Mouse (Mus musculus) midbrain, embryonic 12.5 days (tissue): ENCODE data around the gene Farp2. TPM values are rescaled to one million over a fixed set of nuclear protein-coding genes. Genes with fewer than 3 reads are reported as not detected.
A peak's percentile ranks its signal among the peaks of the same experiment; 100 is the strongest.
"Not testable (repeated sequence)": the region's sequence is repeated elsewhere in the genome, so short reads cannot be mapped to it uniquely, and the experiment has no call there.

Source experiments
- ATAC-seq: fragments of 200-750 bp; cut with Nextera tagmentation; 2 replicates; pipeline ENCODE4 v1.8.0; 2017; ENCODE audit warnings: low read depth, moderate TSS enrichment, moderate library complexity; ENCODE audit not compliant: low FRiP score
- H3K27ac ChIP-seq: fragments of 300-500 bp; sonication (generic); replicated peaks from 2 replicates; pipeline ENCODE4 v1.5.1; 2016; ENCODE audit warnings: mild to moderate bottlenecking
- H3K27me3 ChIP-seq: fragments of 300-500 bp; sonication (generic); 2 replicates; pipeline ENCODE4 v1.6.1; 2016; ENCODE audit warnings: mild to moderate bottlenecking
- H3K36me3 ChIP-seq: fragments of 300-500 bp; sonication (generic); 2 replicates; pipeline ENCODE4 v1.6.1; 2016
- H3K4me1 ChIP-seq: fragments of 300-500 bp; sonication (generic); 2 replicates; pipeline ENCODE4 v1.6.1; 2016
- H3K4me2 ChIP-seq: fragments of 300-500 bp; sonication (generic); replicated peaks from 2 replicates; pipeline ENCODE4 v1.6.1; 2016; ENCODE audit warnings: mild to moderate bottlenecking, moderate library complexity
- H3K4me3 ChIP-seq: fragments of 300-500 bp; sonication (generic); 2 replicates; pipeline ENCODE4 v1.5.1; 2016; ENCODE audit warnings: mild to moderate bottlenecking
- H3K9ac ChIP-seq: fragments of 300-500 bp; sonication (generic); replicated peaks from 2 replicates; pipeline ENCODE4 v1.6.1; 2016; ENCODE audit warnings: mild to moderate bottlenecking, moderate library complexity
- H3K9me3 ChIP-seq: fragments of 300-500 bp; sonication (generic); 2 replicates; pipeline ENCODE4 v1.6.1; 2016; ENCODE audit warnings: mild to moderate bottlenecking
- WGBS: fragments of 180-500 bp; shearing (Covaris S2); methylation state at CpG from one replicate; pipeline ENCODE4 v1.1.7; 2016; 5-methylcytosine and 5-hydroxymethylcytosine counted together
- polyA plus RNA-seq: library from polyadenylated mRNA; unstranded; fragments of >200 nt; fragmentation: Nextera tagmentation; extraction: Ambion mirVana; gene quantifications from 2 replicates; pipeline ENCODE4 v1.2.1, GENCODE M21; 2016

Farp2 gene
- polyA plus RNA-seq, 1 experiment from 2014 or later = 5.5 TPM

DNA sequence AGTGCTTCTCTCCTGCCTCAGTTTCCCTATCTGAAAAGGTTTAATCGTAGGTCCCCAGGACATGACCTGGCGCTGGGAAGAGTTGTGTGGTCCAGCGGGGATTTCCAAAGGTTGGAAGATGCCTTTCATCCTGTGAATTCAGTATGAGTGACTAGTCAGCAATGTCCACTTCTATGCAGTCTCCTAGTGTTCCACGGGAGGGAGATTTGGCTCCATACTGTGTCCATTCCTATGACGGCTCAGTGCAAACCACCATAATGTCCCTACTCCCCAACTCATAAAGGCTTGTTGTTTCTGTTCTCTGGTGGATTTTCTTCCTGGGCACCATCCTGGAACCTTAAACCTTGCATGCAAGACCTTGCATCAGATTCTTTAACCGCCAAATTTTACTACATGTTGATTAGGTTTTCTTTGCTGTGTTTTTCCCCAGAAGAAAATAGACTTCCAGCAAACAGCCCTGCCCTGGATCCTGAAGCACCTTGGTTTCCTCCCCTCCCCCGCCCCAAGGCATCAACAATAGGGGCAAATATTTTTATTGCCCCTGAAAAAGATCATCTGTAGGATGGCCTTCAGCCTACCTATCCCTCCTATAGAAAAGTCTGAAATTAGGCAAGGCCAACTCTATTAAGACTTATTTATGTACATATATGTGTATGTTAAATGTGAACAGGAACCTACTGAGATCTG lies 124.5 kb downstream of the Farp2 start:
- WGBS = 37% methylated on average over 7 of the region's 7 CpGs
- Histone ChIP-seq H3K36me3 (peaks cover 2% of the 10 kb centered on the region; the same call in 1 of the 2 replicates), H3K27ac (peak overlapping the region; percentile 81), H3K9me3 (no peaks in the 10 kb centered on the region), H3K4me1 (peaks cover 25% of the 10 kb centered on the region), H3K4me2 (peak overlapping the region; percentile 85), H3K4me3 (peak overlapping the region; percentile 73), H3K9ac (peak overlapping the region; percentile 51), H3K27me3 (no peaks in the 10 kb centered on the region)
- peak; percentile 7; the same call in 1 of the 2 replicates for ATAC-seq

GRCm38 (mm10) chr1:93641978-93642377 lies 130.1 kb downstream of the Farp2 start:
- 93% methylated on average over 2 of the region's 2 CpGs for WGBS
- no peak overlapping the region for H3K9ac ChIP-seq
- H3K27ac ChIP-seq = no peak overlapping the region
- H3K4me1 ChIP-seq = no peaks in the 10 kb centered on the region
- no peak overlapping the region for H3K4me3 ChIP-seq
- no peaks in the 10 kb centered on the region for H3K27me3 ChIP-seq
- H3K9me3 ChIP-seq = peaks cover 2% of the 10 kb centered on the region; the same call in 1 of the 2 replicates
- no peaks in the 10 kb centered on the region for H3K36me3 ChIP-seq
- H3K4me2 ChIP-seq = no peak overlapping the region
- ATAC-seq = no peak

GRCm38 (mm10) chr1:93642692-93643091 lies 130.8 kb downstream of the Farp2 start:
- Histone ChIP-seq H3K9me3 (peaks cover 2% of the 10 kb centered on the region; the same call in 1 of the 2 replicates), H3K4me2 (no peak overlapping the region), H3K27me3 (no peaks in the 10 kb centered on the region), H3K4me1 (no peaks in the 10 kb centered on the region), H3K4me3 (no peak overlapping the region), H3K27ac (no peak overlapping the region), H3K9ac (no peak overlapping the region), H3K36me3 (no peaks in the 10 kb centered on the region)
- 83% methylated on average over 2 of the region's 2 CpGs for WGBS
- ATAC-seq = no peak

DNA sequence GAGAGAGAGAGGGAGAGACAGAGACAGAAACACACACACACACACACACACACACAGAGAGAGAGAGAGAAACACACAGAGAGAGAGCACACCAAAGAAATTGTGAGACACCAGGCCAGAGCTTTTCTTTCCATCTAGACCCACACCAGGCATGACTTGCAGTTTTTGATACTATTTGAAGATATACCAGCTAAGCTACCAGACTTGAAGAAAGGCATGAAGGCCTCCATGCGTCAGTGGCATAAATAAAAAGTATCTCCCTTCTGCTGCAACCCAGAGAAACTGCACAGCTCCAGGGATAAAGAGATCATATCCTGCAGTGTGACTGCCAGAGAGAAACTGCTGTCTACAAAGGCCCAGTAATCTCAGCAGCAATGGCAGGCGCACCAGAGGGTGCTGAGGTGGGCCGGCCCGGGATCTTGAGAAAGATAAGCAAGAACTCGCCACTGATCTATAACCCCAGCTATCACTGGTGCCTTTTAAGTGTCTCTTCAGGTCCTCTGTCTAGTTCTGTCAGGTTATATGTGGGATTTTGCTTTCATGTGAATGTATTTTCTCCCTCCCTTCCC lies 137.8 kb downstream of the Farp2 start:
- Histone ChIP-seq H3K27me3 (no peaks in the 10 kb centered on the region), H3K4me3 (no peak overlapping the region), H3K4me1 (no peaks in the 10 kb centered on the region), H3K9me3 (peaks cover 2% of the 10 kb centered on the region; the same call in 1 of the 2 replicates), H3K4me2 (no peak overlapping the region), H3K27ac (no peak overlapping the region), H3K36me3 (no peaks in the 10 kb centered on the region), H3K9ac (no peak overlapping the region)
- WGBS = 81% methylated on average over 5 of the region's 5 CpGs
- ATAC-seq = no peak

DNA sequence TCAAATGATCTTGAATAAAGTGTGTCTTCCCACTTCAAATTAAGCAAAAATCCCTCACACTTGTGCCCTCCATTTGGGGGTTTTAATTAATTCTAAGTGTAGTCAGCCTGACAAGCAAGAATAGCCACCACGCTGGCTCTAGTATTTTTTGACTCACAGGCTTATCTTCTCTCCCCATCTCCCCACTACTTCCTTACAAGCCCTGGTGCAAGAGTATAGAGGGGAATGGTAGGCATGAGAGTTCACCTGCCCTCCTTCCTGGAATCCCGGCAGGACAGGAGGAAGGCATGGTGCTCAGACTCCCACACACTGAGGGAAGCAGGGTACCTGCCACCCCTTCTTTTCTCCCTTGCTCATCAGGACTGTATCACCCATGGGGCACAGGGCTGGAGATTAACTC lies 142.4 kb downstream of the Farp2 start:
- no peaks in the 10 kb centered on the region for H3K4me1 ChIP-seq

DNA sequence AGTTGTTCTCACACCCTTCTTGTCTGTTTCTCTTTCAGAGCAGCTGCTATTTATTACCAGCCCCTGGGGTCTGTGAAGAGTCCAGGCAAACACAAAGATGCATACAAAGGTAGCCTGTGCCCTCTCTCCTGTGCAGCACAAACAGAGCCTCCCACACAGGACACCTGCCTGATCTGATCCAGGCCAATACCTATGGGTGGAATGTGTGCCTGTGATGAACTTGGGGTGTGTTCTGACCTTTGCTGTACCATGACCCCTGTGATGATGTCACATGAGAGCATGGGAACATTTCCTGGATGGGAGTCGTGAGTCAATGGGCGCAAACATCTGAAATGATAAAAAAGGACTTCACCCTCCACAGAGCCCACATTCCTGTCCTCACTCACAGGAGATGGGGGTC lies 142.9 kb downstream of the Farp2 start:
- no peak overlapping the region for H3K27ac ChIP-seq
- no peaks in the 10 kb centered on the region for H3K27me3 ChIP-seq
- H3K4me3 ChIP-seq = no peak overlapping the region
- no peak for ATAC-seq
- H3K4me2 ChIP-seq = no peak overlapping the region
- no peaks in the 10 kb centered on the region for H3K4me1 ChIP-seq
- H3K9ac ChIP-seq = no peak overlapping the region
- H3K9me3 ChIP-seq = no peaks in the 10 kb centered on the region
- no peaks in the 10 kb centered on the region for H3K36me3 ChIP-seq
- 89% methylated on average over 2 of the region's 2 CpGs for WGBS

More for the DNA sequence above, 142.4 kb downstream of the Farp2 start:
- Histone ChIP-seq H3K4me2 (no peak overlapping the region), H3K4me3 (no peak overlapping the region), H3K27me3 (no peaks in the 10 kb centered on the region), H3K9me3 (no peaks in the 10 kb centered on the region), H3K36me3 (no peaks in the 10 kb centered on the region), H3K27ac (no peak overlapping the region), H3K9ac (no peak overlapping the region)
- WGBS = 63% methylated on average over 2 of the region's 2 CpGs
- ATAC-seq = no peak

GRCm38 (mm10) chr1:93656325-93657024 lies 144.6 kb downstream of the Farp2 start:
- Histone ChIP-seq H3K4me2 (no peak overlapping the region), H3K4me1 (no peaks in the 10 kb centered on the region), H3K4me3 (no peak overlapping the region), H3K9ac (no peak overlapping the region), H3K9me3 (no peaks in the 10 kb centered on the region), H3K36me3 (no peaks in the 10 kb centered on the region), H3K27me3 (no peaks in the 10 kb centered on the region), H3K27ac (no peak overlapping the region)
- 76% methylated on average over 7 of the region's 7 CpGs for WGBS
- no peak for ATAC-seq

DNA sequence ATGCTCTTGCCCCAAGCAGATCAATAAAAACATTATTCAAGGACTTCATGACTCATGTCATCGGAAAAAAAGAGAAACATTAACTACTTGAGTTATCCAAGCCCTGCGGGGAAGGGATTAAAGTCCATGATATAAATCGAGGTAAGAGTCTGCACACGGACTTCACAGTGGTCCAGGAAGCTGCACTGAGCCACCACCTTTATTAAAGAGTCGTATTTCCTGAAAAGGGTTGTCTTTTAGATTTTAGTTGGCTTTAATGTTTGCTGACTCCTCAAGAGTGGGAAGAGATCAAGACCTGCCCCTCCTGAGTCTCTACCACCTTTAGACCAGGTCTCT lies 145.1 kb downstream of the Farp2 start:
- no peak overlapping the region for H3K4me3 ChIP-seq
- H3K4me1 ChIP-seq = no peaks in the 10 kb centered on the region
- no peaks in the 10 kb centered on the region for H3K27me3 ChIP-seq
- H3K4me2 ChIP-seq = no peak overlapping the region
- WGBS = 83% methylated on average over 5 of the region's 5 CpGs
- H3K9me3 ChIP-seq = no peaks in the 10 kb centered on the region
- H3K27ac ChIP-seq = no peak overlapping the region
- ATAC-seq = no peak
- no peaks in the 10 kb centered on the region for H3K36me3 ChIP-seq
- H3K9ac ChIP-seq = no peak overlapping the region

DNA sequence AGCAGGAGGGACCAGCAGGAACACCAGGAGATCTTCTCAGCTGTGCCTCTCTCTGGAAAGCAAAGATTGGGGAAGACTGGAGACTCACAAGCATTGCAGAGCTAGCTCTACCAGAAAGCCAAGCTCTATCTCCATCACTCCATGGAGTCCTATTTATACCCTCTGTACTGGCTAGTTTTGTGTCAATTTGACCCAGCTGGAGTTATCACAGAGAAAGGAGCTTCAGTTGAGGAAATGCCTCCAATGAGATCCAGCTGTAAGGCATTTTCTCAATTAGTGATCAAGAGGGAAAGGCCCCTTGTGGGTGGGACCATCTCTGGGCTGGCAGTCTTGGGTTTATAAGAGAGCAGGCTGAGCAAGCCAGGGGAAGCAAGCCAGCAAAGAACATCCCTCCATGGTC lies 146.7 kb downstream of the Farp2 start, which contains the start of gene Stk25:
Gene Stk25, minus strand, starts transcription at position 101 of the 400 bp plus-strand sequence.
- not testable (repeated sequence) for H3K4me3 ChIP-seq, H3K4me1 ChIP-seq, H3K9me3 ChIP-seq, H3K27ac ChIP-seq, H3K27me3 ChIP-seq, H3K9ac ChIP-seq, ATAC-seq, H3K4me2 ChIP-seq, H3K36me3 ChIP-seq

DNA sequence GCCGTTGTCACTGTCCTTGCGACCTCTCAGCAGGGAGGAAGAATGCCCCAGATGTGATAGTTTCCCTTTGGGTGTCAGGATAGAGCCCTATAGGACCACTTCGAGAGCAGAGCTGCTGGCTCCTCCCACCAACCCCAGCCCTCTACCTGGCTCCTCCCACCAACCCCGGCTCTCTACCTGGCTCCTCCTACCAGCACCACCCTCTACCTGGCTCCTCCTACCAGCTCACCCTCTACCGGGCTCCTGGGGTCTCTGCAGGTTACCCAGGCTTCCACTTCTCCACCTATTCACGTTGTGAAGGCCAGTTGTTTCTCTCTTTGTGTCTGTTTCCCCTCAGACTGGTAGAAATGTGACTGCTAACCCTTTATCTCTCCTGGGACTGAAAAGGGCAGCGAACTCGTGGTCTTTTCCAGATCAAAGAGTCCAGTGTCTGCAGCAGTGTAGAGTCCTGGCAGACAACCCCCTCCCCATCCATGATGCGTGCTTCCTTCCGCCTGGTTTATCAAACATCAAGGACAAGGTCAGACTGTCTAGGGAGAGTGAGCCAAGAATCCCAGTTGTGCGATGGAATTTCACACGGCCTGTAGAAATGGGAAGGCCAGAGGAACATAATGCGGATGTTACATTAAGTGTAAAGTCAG lies 156.0 kb downstream of the Farp2 start:
- 31% methylated on average over 13 of the region's 13 CpGs for WGBS

GRCm38 (mm10) chr1:93668791-93669548 lies 157.1 kb downstream of the Farp2 start:
- Histone ChIP-seq H3K36me3 (no peaks in the 10 kb centered on the region), H3K4me1 (peaks cover 11% of the 10 kb centered on the region), H3K9ac (peak overlapping the region; percentile 60), H3K27me3 (peaks cover 12% of the 10 kb centered on the region; the same call in 1 of the 2 replicates), H3K9me3 (no peaks in the 10 kb centered on the region), H3K4me2 (peak overlapping the region; percentile 61), H3K4me3 (peak overlapping the region; percentile 37), H3K27ac (peak overlapping the region; percentile 54; the same call in 1 of the 2 replicates)
- 11% methylated on average over 17 of the region's 17 CpGs for WGBS
- peak; percentile 91 for ATAC-seq

More for the DNA sequence above, 156.0 kb downstream of the Farp2 start:
- no peaks in the 10 kb centered on the region for H3K9me3 ChIP-seq
- H3K27me3 ChIP-seq = peaks cover 12% of the 10 kb centered on the region; the same call in 1 of the 2 replicates
- no peak overlapping the region for H3K4me2 ChIP-seq
- peaks cover 11% of the 10 kb centered on the region for H3K4me1 ChIP-seq
- no peak overlapping the region for H3K9ac ChIP-seq
- ATAC-seq = no peak; the same call in 1 of the 2 replicates
- no peaks in the 10 kb centered on the region for H3K36me3 ChIP-seq
- H3K4me3 ChIP-seq = no peak overlapping the region
- no peak overlapping the region for H3K27ac ChIP-seq
